Comparison of ENCODE assay signal across 26 mouse cellular contexts in the genomic region with DNA sequence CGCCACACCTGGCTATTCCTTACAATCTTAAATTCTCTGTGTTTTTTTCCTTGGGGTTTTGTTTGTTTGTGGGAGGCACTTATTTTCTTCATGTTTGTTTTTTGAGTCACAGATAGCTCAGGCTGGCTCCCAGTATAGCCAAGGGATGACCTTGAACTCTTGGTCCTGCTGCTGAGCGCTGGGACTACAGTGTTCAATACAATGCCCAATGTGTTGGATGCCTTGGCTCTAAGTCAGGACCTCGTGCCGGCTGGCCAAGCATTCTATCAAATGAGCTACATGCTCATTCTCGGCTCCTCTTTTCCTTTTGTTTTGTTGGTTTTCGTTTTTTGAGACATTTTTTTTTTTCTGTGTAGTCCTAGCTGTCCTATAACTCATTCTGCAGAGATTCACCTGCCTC. TPM values are rescaled to one million over a fixed set of nuclear protein-coding genes. Genes with fewer than 3 reads are reported as not detected.
DNase-seq lines count a peak whose midpoint lies in the region; ATAC-seq and TF ChIP-seq lines count a peak whose summit lies in the region.
"Had no signal": no experiment of that assay in that cellular context is flagged by ENCODE, and none has a peak within 500 bp of the region (broad histone marks: within the 10 kb centered on the region; RNA-seq: fewer than 3 reads in every experiment).

No protein-coding gene starts in this region.

- no peak overlapping the region for H3K9ac ChIP-seq in liver, adult 2 months (ENCODE audit: low read depth, low read length)
- no peak overlapping the region for H3K9ac ChIP-seq in liver, embryonic 12.5 days
- H3K9ac ChIP-seq: embryonic facial prominence, embryonic 13.5 days; embryonic facial prominence, embryonic 15.5 days; forebrain, embryonic 12.5 days had no signal

- no peaks in the 10 kb centered on the region for H3K9me3 ChIP-seq in liver, embryonic 12.5 days (replicated peaks)
- H3K9me3 ChIP-seq: embryonic facial prominence, embryonic 13.5 days; embryonic facial prominence, embryonic 15.5 days; forebrain, embryonic 10.5 days; forebrain, embryonic 12.5 days had no signal

- H3K4me1 ChIP-seq in liver, adult 2 months (ENCODE audit: control insufficient read depth, insufficient read depth, low read length), result no peaks in the 10 kb centered on the region
- H3K4me1 ChIP-seq in liver, embryonic 12.5 days, result peaks cover 10% of the 10 kb centered on the region
- H3K4me1 ChIP-seq: embryonic facial prominence, embryonic 13.5 days had no signal

- H3K4me3 ChIP-seq in layer of hippocampus, adult 2 months, result no peak overlapping the region
- no peak overlapping the region for H3K4me3 ChIP-seq in liver, adult 2 months (ENCODE audit: insufficient read depth, low read depth, low read length)
- no peak overlapping the region for H3K4me3 ChIP-seq in liver, embryonic 12.5 days
- H3K4me3 ChIP-seq: embryonic facial prominence, embryonic 13.5 days; embryonic facial prominence, embryonic 15.5 days; erythroblast, embryonic 14.5 days; forebrain, embryonic 10.5 days; forebrain, embryonic 12.5 days had no signal

- peak overlapping the region; percentile 56 for H3K27ac ChIP-seq in layer of hippocampus, adult 2 months
- H3K27ac ChIP-seq in liver, adult 2 months (replicated peaks; ENCODE audit: insufficient read depth, low read depth, low read length), result no peak overlapping the region
- H3K27ac ChIP-seq in liver, embryonic 12.5 days, result no peak overlapping the region
- H3K27ac ChIP-seq: embryonic facial prominence, embryonic 13.5 days; embryonic facial prominence, embryonic 15.5 days; forebrain, embryonic 10.5 days; forebrain, embryonic 12.5 days had no signal

- H3K27me3 ChIP-seq in liver, adult 2 months (ENCODE audit: control insufficient read depth, insufficient read depth, low read length), result no peaks in the 10 kb centered on the region
- no peaks in the 10 kb centered on the region for H3K27me3 ChIP-seq in liver, embryonic 12.5 days (replicated peaks)
- H3K27me3 ChIP-seq: CH12.LX; embryonic facial prominence, embryonic 13.5 days; embryonic facial prominence, embryonic 15.5 days; forebrain, embryonic 12.5 days had no signal

- no peak for DNase-seq in layer of hippocampus, adult 2 months (ENCODE audit: low spot score in 2 of 2)
- DNase-seq in layer of hippocampus, postnatal 10 days (ENCODE audit: low spot score in 2 of 2), result no peak
- peak; percentile 72 for DNase-seq in liver, adult 2 months (ENCODE audit: extremely low read depth, low read depth, low spot score)
- DNase-seq in brain, adult 2 months (ENCODE audit: low read depth, low spot score), result peak; percentile 77
- no peak for DNase-seq in cerebellum, adult 11-12 months
- no peak for DNase-seq in embryo, embryonic 11 days
- DNase-seq: adrenal gland, adult 2 months; adrenal gland, postnatal 10 days; adrenal gland, postnatal 25 days; B cell, adult 2 months; cerebellum, adult 11 months; cerebellum, adult 2 months; cerebellum, adult 9-10 months; cerebellum, postnatal 10 days; cerebellum, postnatal 25 days had no signal

- WGBS in liver, adult 2 months, result 51% methylated on average over 6 of the region's 6 CpGs
- 71% methylated on average over 6 of the region's 6 CpGs for WGBS in liver, embryonic 12.5 days (ENCODE audit: insufficient replicate concordance)

- no peak for TF ChIP-seq CTCF in layer of hippocampus, adult 2 months (conservative IDR thresholded peaks at IDR 0.05)
- TF ChIP-seq CTCF in liver, adult 2 months (IDR thresholded peaks at IDR 0.05; ENCODE audit: low read depth, low read length), result no peak

- H3K79me2 ChIP-seq in liver, adult 2 months (ENCODE audit: control insufficient read depth, insufficient read depth, low read length), result no peaks in the 10 kb centered on the region

- no peak for TF ChIP-seq POLR2A in liver, adult 2 months (IDR thresholded peaks at IDR 0.05; ENCODE audit: extremely low read depth, insufficient read depth, low read length)

- no peak for ATAC-seq in liver, embryonic 12.5 days
- ATAC-seq: CD4-positive, CD25-positive, alpha-beta regulatory T cell, adult 4 months; forebrain, embryonic 14.5 days; forebrain, embryonic 16.5 days had no signal

- peaks cover 19% of the 10 kb centered on the region for H3K36me3 ChIP-seq in liver, adult 2 months (ENCODE audit: control insufficient read depth, insufficient read depth, low read length)
- peaks cover 15% of the 10 kb centered on the region; the same call in 1 of the 2 replicates for H3K36me3 ChIP-seq in liver, embryonic 12.5 days

- no peak overlapping the region for H3K4me2 ChIP-seq in liver, embryonic 12.5 days
- H3K4me2 ChIP-seq: embryonic facial prominence, embryonic 13.5 days; embryonic facial prominence, embryonic 15.5 days; forebrain, embryonic 12.5 days had no signal

RNA-seq across cellular contexts. Expression of a gene that starts 18.2 kb away (rescaled TPM):
- 10 to 100 TPM; 24.4 to 27.8 TPM for total RNA-seq in layer of hippocampus, adult 2 months (2021)
- total RNA-seq in layer of hippocampus, postnatal 10 days (2021), result 10 to 100 TPM; 27.3 to 28.7 TPM
- 25.6 and 42.6 TPM in 2 replicates for total RNA-seq in liver, adult 2 months (2014; rRNA removed)
- polyA plus RNA-seq in liver, adult 2 months (2012; rRNA removed), result 65.5 and 66.9 TPM in 2 replicates
- 5.6 and 6.1 TPM in 2 replicates for polyA plus RNA-seq in liver, embryonic 12.5 days (2016; fragmentation: Nextera tagmentation; extraction: Ambion mirVana)

RNA-seq across cellular contexts. Expression of a gene that starts 25.1 kb away (rescaled TPM):
- 100 to 1,000 TPM; 905 to 943 TPM for total RNA-seq in layer of hippocampus, adult 2 months (2021)
- total RNA-seq in layer of hippocampus, postnatal 10 days (2021), result 1,000 to 10,000 TPM; 1,016 to 1,166 TPM
- 969 and 1,006 TPM in 2 replicates for total RNA-seq in liver, adult 2 months (2014; rRNA removed)
- polyA plus RNA-seq in liver, adult 2 months (2012; rRNA removed), result 245 and 258 TPM in 2 replicates
- polyA plus RNA-seq in liver, embryonic 12.5 days (2016; fragmentation: Nextera tagmentation; extraction: Ambion mirVana), result 1,173 and 1,181 TPM in 2 replicates

RNA-seq across cellular contexts. Expression of a gene that starts 33.8 kb away (rescaled TPM):
- 1 to 10 TPM; 1.4 to 1.5 TPM for total RNA-seq in layer of hippocampus, adult 2 months (2021)
- total RNA-seq in layer of hippocampus, postnatal 10 days (2021), result 1 to 10 TPM; 1.2 to 2.4 TPM
- total RNA-seq in liver, adult 2 months (2014; rRNA removed), result not detected in 2 replicates
- polyA plus RNA-seq in liver, adult 2 months (2012; rRNA removed), result 0.13 TPM in 1 of 2 replicates, not detected in the other
- polyA plus RNA-seq in liver, embryonic 12.5 days (2016; fragmentation: Nextera tagmentation; extraction: Ambion mirVana), result 0.05 TPM in 1 of 2 replicates, not detected in the other
- total RNA-seq: MEL had no signal
- polyA plus RNA-seq: CD4-positive, CD25-positive, alpha-beta regulatory T cell, adult 4 months; erythroblast, embryonic 14.5 days had no signal

Comparison
In these comparisons a context has a peak if more than half of its experiments do, and no peak if none do; other contexts are left out.
1. DNase-seq: peak in liver, adult 2 months (single experiment) and brain, adult 2 months (single experiment); none in layer of hippocampus, adult 2 months (0 of 2), layer of hippocampus, postnatal 10 days (0 of 2), cerebellum, adult 11-12 months (single experiment) and embryo, embryonic 11 days (single experiment).